Mouse (Mus musculus): ENCODE data around the gene Ttc13.

GRCm38 (mm10) chr8:124626251-124626650 is 95.5 kb downstream of the Ttc13 start:
- TF ChIP-seq CTCF (IDR thresholded peaks at IDR 0.05; ENCODE audit: control insufficient read depth, insufficient read depth, insufficient replicate concordance, low read depth, low read length) (no peak), POLR2A (IDR thresholded peaks at IDR 0.05; ENCODE audit: control insufficient read depth, low read depth, low read length) (no peak)
